Mouse (Mus musculus): ENCODE measurements at regions not wholly inside any gene's neighbourhood (a gene's known extent, or its start where the extent isn't known, plus 50 kb on each side); places are given as distances from the start of the nearest gene placed in this dataset.

DNA sequence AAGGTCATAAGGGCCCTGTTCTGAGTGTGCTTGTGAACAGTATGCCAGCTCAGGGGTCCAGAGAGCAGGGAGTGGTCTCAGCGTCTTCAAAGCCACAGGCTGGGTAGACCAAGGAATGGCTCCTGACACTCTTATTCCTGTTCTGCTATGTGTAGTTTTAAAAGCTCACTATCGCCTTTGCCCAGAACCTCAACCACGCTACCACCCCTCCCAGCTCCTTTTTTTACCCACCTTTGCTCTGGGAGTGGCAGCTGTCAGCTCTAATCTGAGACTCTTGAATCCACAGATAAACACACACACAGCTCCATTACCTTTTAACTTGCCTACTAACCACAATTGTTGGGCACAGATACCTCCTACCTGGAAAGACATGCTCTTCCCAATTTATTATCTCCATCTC lies 71.8 kb upstream of the Arhgap5 start:
- H3K4me1 ChIP-seq (ENCODE audit: control insufficient read depth, insufficient read depth, low read length), result no peaks in the 10 kb centered on the region; the same call in 1 of the 2 replicates
- TF ChIP-seq CTCF (IDR thresholded peaks at IDR 0.05; ENCODE audit: borderline replicate concordance, insufficient read depth, low read depth, low read length), result no peak
- TF ChIP-seq POLR2A (IDR thresholded peaks at IDR 0.05; ENCODE audit: borderline replicate concordance, insufficient read depth, low read length), result no peak
- no peak overlapping the region for H3K4me3 ChIP-seq (replicated peaks; ENCODE audit: insufficient read depth, low read depth, low read length)
- no peak overlapping the region for H3K27ac ChIP-seq (ENCODE audit: insufficient read depth, low read length)
- no peaks in the 10 kb centered on the region for H3K27me3 ChIP-seq (ENCODE audit: control insufficient read depth, insufficient read depth, low read length)
- WGBS, result 93% methylated on average over 3 of the region's 3 CpGs
- DNase-seq, result no peak

DNA sequence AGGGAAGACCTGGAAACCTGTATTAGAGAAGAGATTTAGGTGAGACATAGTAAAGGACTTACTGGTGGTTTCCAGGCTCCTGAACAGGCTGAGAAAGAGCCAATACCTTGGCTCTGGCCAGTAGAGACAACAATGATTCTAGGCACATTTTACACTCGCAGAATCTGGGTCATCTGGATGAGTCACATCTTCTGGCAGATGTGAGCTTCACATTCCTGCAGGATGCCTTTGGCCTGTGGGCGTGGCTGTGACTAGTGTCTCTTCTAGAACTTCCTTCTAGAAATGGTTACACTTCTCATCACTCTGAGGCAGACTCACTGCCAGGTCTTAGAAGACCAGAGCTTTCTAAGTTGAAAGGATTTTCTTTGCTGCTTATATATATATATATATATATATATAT lies 69.8 kb upstream of the Arhgap5 start:
- WGBS, result 70% methylated on average over 2 of the region's 2 CpGs
- TF ChIP-seq CTCF (IDR thresholded peaks at IDR 0.05; ENCODE audit: borderline replicate concordance, insufficient read depth, low read depth, low read length) (no peak), POLR2A (IDR thresholded peaks at IDR 0.05; ENCODE audit: borderline replicate concordance, insufficient read depth, low read length) (no peak)
- Histone ChIP-seq H3K4me1 (ENCODE audit: control insufficient read depth, insufficient read depth, low read length) (no peaks in the 10 kb centered on the region; the same call in none of the 2 replicates), H3K4me3 (replicated peaks; ENCODE audit: insufficient read depth, low read depth, low read length) (no peak overlapping the region), H3K27ac (ENCODE audit: insufficient read depth, low read length) (no peak overlapping the region), H3K27me3 (ENCODE audit: control insufficient read depth, insufficient read depth, low read length) (no peaks in the 10 kb centered on the region)
- no peak for DNase-seq

DNA sequence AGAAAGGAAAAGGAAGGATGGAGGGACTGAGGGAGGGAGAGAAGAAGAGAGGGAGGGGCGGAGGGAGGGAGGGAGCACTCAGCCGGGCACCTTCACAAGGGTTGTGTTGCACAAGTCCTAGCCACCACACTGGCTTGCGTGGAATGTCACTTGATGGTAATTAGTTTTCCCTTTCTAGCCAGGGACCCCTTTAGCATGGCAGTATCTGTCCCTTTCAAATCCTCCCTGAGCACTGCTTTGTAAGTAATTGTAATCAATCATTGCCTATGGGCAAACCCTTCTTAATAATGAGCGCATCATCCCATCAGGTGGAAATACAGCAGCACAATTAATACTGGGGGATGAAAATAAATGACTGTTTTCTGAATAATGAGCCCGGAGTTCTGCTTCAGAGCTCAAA lies 68.5 kb upstream of the Arhgap5 start:
- WGBS, result 82% methylated on average over 5 of the region's 5 CpGs
- Histone ChIP-seq H3K27me3 (ENCODE audit: control insufficient read depth, insufficient read depth, low read length) (no peaks in the 10 kb centered on the region), H3K4me3 (replicated peaks; ENCODE audit: insufficient read depth, low read depth, low read length) (no peak overlapping the region), H3K27ac (ENCODE audit: insufficient read depth, low read length) (no peak overlapping the region), H3K4me1 (ENCODE audit: control insufficient read depth, insufficient read depth, low read length) (peaks cover 2% of the 10 kb centered on the region)
- TF ChIP-seq CTCF (IDR thresholded peaks at IDR 0.05; ENCODE audit: borderline replicate concordance, insufficient read depth, low read depth, low read length), result no peak
- TF ChIP-seq POLR2A (IDR thresholded peaks at IDR 0.05; ENCODE audit: borderline replicate concordance, insufficient read depth, low read length), result no peak
- DNase-seq, result no peak

GRCm38 (mm10) chr12:52435795-52436211 lies 68.0 kb upstream of the Arhgap5 start:
- Histone ChIP-seq H3K27ac (ENCODE audit: insufficient read depth, low read length) (no peak overlapping the region), H3K4me1 (ENCODE audit: control insufficient read depth, insufficient read depth, low read length) (peaks cover 2% of the 10 kb centered on the region), H3K27me3 (ENCODE audit: control insufficient read depth, insufficient read depth, low read length) (no peaks in the 10 kb centered on the region), H3K4me3 (replicated peaks; ENCODE audit: insufficient read depth, low read depth, low read length) (no peak overlapping the region)
- DNase-seq, result no peak
- TF ChIP-seq POLR2A (IDR thresholded peaks at IDR 0.05; ENCODE audit: borderline replicate concordance, insufficient read depth, low read length) (no peak), CTCF (IDR thresholded peaks at IDR 0.05; ENCODE audit: borderline replicate concordance, insufficient read depth, low read depth, low read length) (no peak)
- WGBS, result 50% methylated on average over 16 of the region's 16 CpGs

- 76% methylated on average over 4 of the region's 4 CpGs for WGBS
- DNase-seq, result no peak
- no peak overlapping the region for H3K4me3 ChIP-seq (replicated peaks; ENCODE audit: insufficient read depth, low read depth, low read length)
- TF ChIP-seq POLR2A (IDR thresholded peaks at IDR 0.05; ENCODE audit: borderline replicate concordance, insufficient read depth, low read length) (no peak), CTCF (IDR thresholded peaks at IDR 0.05; ENCODE audit: borderline replicate concordance, insufficient read depth, low read depth, low read length) (no peak)
- no peaks in the 10 kb centered on the region for H3K27me3 ChIP-seq (ENCODE audit: control insufficient read depth, insufficient read depth, low read length)
- peaks cover 2% of the 10 kb centered on the region for H3K4me1 ChIP-seq (ENCODE audit: control insufficient read depth, insufficient read depth, low read length)
- H3K27ac ChIP-seq (ENCODE audit: insufficient read depth, low read length), result no peak overlapping the region
Measured at GRCm38 (mm10) chr12:52436941-52437340, 66.8 kb upstream of the Arhgap5 start.

- Histone ChIP-seq H3K4me3 (replicated peaks; ENCODE audit: insufficient read depth, low read depth, low read length) (no peak overlapping the region), H3K27me3 (ENCODE audit: control insufficient read depth, insufficient read depth, low read length) (no peaks in the 10 kb centered on the region), H3K4me1 (ENCODE audit: control insufficient read depth, insufficient read depth, low read length) (peaks cover 2% of the 10 kb centered on the region), H3K27ac (ENCODE audit: insufficient read depth, low read length) (no peak overlapping the region)
- TF ChIP-seq POLR2A (IDR thresholded peaks at IDR 0.05; ENCODE audit: borderline replicate concordance, insufficient read depth, low read length) (no peak), CTCF (IDR thresholded peaks at IDR 0.05; ENCODE audit: borderline replicate concordance, insufficient read depth, low read depth, low read length) (no peak)
- no peak for DNase-seq
- WGBS, result 40% methylated on average over 1 of the region's 1 CpGs
Measured at GRCm38 (mm10) chr12:52439241-52439640, 64.5 kb upstream of the Arhgap5 start.

DNA sequence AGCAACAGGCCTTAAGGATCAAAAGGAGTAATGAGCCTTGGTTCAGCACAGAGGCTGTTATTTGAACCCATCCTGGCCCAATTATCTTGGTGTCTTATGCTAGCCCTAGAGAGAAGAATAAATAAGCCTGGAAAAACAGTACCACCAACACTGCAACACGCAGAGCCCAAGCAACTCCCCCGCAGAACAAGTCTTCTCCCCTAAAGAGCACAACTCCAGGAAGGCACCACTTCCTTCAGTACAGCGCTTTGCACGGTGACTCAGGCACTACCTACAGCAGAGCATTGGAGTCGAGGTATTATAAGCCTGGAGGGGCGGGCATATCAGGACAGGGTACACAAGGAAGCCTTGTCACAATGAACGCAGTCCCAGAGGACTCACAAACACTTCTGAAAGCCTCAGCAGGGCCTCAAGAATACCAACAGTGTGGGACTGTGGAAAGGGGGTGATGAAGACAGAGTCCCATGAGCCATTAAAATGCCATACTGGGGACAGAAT lies 62.9 kb upstream of the Arhgap5 start:
- H3K4me3 ChIP-seq (replicated peaks; ENCODE audit: insufficient read depth, low read depth, low read length), result no peak overlapping the region
- H3K27me3 ChIP-seq (ENCODE audit: control insufficient read depth, insufficient read depth, low read length), result no peaks in the 10 kb centered on the region
- H3K27ac ChIP-seq (ENCODE audit: insufficient read depth, low read length), result no peak overlapping the region
- no peak for TF ChIP-seq CTCF (IDR thresholded peaks at IDR 0.05; ENCODE audit: borderline replicate concordance, insufficient read depth, low read depth, low read length)
- no peak for TF ChIP-seq POLR2A (IDR thresholded peaks at IDR 0.05; ENCODE audit: borderline replicate concordance, insufficient read depth, low read length)
- WGBS, result 84% methylated on average over 7 of the region's 7 CpGs
- no peak for DNase-seq
- peaks cover 2% of the 10 kb centered on the region; the same call in 1 of the 2 replicates for H3K4me1 ChIP-seq (ENCODE audit: control insufficient read depth, insufficient read depth, low read length)

DNA sequence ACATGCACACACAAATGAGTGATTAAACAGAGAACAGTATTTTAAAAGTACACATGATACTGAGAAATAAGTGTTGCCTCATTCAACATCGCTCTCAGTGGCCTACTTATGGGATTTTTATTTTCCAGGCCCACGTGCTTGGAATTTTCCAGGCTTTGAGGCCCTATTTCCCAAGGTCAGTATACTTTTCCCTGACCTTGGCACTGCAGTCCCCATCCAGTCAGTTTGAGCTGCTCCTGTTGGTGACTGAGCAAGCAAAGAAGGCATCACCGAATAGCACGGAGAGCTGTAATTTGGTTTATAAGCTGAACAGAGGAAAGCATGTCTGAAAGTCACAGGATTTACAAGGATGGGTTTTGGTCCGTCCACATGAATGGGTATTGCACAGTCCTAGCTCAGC lies 61.4 kb upstream of the Arhgap5 start:
- TF ChIP-seq POLR2A (IDR thresholded peaks at IDR 0.05; ENCODE audit: borderline replicate concordance, insufficient read depth, low read length) (no peak), CTCF (IDR thresholded peaks at IDR 0.05; ENCODE audit: borderline replicate concordance, insufficient read depth, low read depth, low read length) (no peak)
- no peak for DNase-seq
- H3K27me3 ChIP-seq (ENCODE audit: control insufficient read depth, insufficient read depth, low read length), result no peaks in the 10 kb centered on the region
- no peak overlapping the region for H3K27ac ChIP-seq (ENCODE audit: insufficient read depth, low read length)
- H3K4me1 ChIP-seq (ENCODE audit: control insufficient read depth, insufficient read depth, low read length), result peaks cover 2% of the 10 kb centered on the region
- no peak overlapping the region for H3K4me3 ChIP-seq (replicated peaks; ENCODE audit: insufficient read depth, low read depth, low read length)
- WGBS, result 93% methylated on average over 5 of the region's 5 CpGs

Data from cerebellum, adult 2 months (tissue).